ENCODE assay signal across 15 mouse cellular contexts in the genomic region with DNA sequence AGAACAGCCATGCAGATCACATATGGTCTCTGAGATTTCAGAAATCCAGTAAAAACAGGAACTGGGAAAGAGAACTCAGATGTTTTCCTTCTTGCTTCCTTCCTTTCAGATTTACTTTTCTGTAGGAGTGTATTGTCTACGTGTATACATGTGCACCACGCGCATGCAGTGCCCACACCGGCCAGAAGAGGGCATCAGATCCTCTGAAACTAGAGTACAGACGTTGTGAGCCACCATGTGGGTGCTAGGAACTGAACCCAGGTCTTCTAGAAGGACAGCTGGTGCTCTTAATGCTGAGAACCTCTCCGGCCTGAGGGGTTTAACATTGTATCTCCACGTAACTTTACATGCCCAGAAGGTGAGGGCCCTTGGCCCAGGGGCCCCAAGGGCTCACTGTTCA. TPM values are rescaled to one million over a fixed set of nuclear protein-coding genes. Genes with fewer than 3 reads are reported as not detected.
DNase-seq lines count a peak whose midpoint lies in the region; ATAC-seq and TF ChIP-seq lines count a peak whose summit lies in the region.
"Had no signal": no experiment of that assay in that cellular context is flagged by ENCODE, and none has a peak within 500 bp of the region (broad histone marks: within the 10 kb centered on the region; RNA-seq: fewer than 3 reads in every experiment).

No protein-coding gene starts in this region.

- H3K9me3 ChIP-seq in kidney, postnatal 0 days (replicated peaks; ENCODE audit: low read length) = peaks cover 9% of the 10 kb centered on the region
- peaks cover 7% of the 10 kb centered on the region for H3K9me3 ChIP-seq in E14TG2a.4 (ENCODE audit: low read length)

- WGBS in kidney, postnatal 0 days = 94% methylated on average over 7 of the region's 7 CpGs

- no peaks in the 10 kb centered on the region for H3K4me1 ChIP-seq in kidney, postnatal 0 days (replicated peaks; ENCODE audit: insufficient read depth, low read length)
- H3K4me1 ChIP-seq in E14TG2a.4 (replicated peaks; ENCODE audit: low read depth, low read length) = peaks cover 21% of the 10 kb centered on the region

- no peak overlapping the region for H3K4me2 ChIP-seq in kidney, postnatal 0 days (ENCODE audit: low read length)
- H3K4me2 ChIP-seq: heart, embryonic 13.5 days; limb, embryonic 13.5 days had no signal

- no peak overlapping the region for H3K9ac ChIP-seq in kidney, postnatal 0 days (ENCODE audit: low read depth, low read length)
- H3K9ac ChIP-seq: heart, embryonic 13.5 days; limb, embryonic 13.5 days had no signal

- peaks cover 45% of the 10 kb centered on the region for H3K36me3 ChIP-seq in kidney, postnatal 0 days (ENCODE audit: insufficient read depth, low read length)
- peaks cover 79% of the 10 kb centered on the region for H3K36me3 ChIP-seq in E14TG2a.4 (ENCODE audit: insufficient read depth, low read length)

- H3K4me3 ChIP-seq in kidney, postnatal 0 days (replicated peaks; ENCODE audit: low read depth, low read length) = no peak overlapping the region
- H3K4me3 ChIP-seq in E14TG2a.4 (replicated peaks; ENCODE audit: low read length) = no peak overlapping the region
- H3K4me3 ChIP-seq: erythroblast, embryonic 14.5 days; heart, embryonic 13.5 days; limb, embryonic 13.5 days; megakaryocyte, embryonic 14.5 days had no signal

- no peak overlapping the region for H3K27ac ChIP-seq in kidney, postnatal 0 days
- H3K27ac ChIP-seq: heart, embryonic 13.5 days; limb, embryonic 13.5 days had no signal

- no peak for DNase-seq in kidney, postnatal 0 days (ENCODE audit: low spot score)
- DNase-seq in kidney, postnatal 14 days = no peak
- DNase-seq in B cell, adult 2 months = peak; percentile 55 to 57
- DNase-seq in urinary bladder, adult 18-20 months (ENCODE audit: low spot score in 2 of 2) = no peak
- no peak for DNase-seq in thymus, adult 18-20 months
- DNase-seq: adrenal gland, postnatal 36 days; retina, postnatal 1 day had no signal

- H3K27me3 ChIP-seq in kidney, postnatal 0 days (ENCODE audit: insufficient read depth, low read length) = no peaks in the 10 kb centered on the region
- no peaks in the 10 kb centered on the region for H3K27me3 ChIP-seq in E14TG2a.4 (ENCODE audit: insufficient read depth, low read length)
- H3K27me3 ChIP-seq: heart, embryonic 13.5 days; limb, embryonic 13.5 days; megakaryocyte, embryonic 14.5 days had no signal

- TF ChIP-seq CTCF in kidney, postnatal 0 days (IDR thresholded peaks at IDR 0.05; ENCODE audit: low read depth) = peak; percentile 41
- TF ChIP-seq CTCF in E14TG2a.4 (conservative IDR thresholded peaks at IDR 0.05; ENCODE audit: low read length) = peak; percentile 43

- ATAC-seq in kidney, postnatal 0 days (replicated peaks; ENCODE audit: low FRiP score, low read depth) = no peak
- 0 out of 2 replicates have a peak, but pooled peaks have one; percentile 34 for ATAC-seq in erythroid progenitor cell, adult 5-6 weeks (replicated peaks; ENCODE audit: low FRiP score, poor library complexity, severe bottlenecking)
- ATAC-seq in erythroblast, adult 5-6 weeks (replicated peaks; ENCODE audit: low FRiP score, poor library complexity, severe bottlenecking) = no peak

RNA-seq across cellular contexts. Expression of gene Cnih1, which starts 9.0 kb away (rescaled TPM):
- 170 and 187 TPM in 2 replicates for polyA plus RNA-seq in kidney, postnatal 0 days (2015; fragmentation: Nextera tagmentation; extraction: Ambion mirVana)
- 64.9 and 83.0 TPM in 2 replicates for total RNA-seq in erythroid progenitor cell, adult 5-6 weeks (2015; ENCODE audit: low replicate concordance)
- 31.4 and 51.3 TPM in 2 replicates for total RNA-seq in erythroid progenitor cell, adult 5-6 weeks (2017; ENCODE audit: low replicate concordance)
- 30.1 and 32.5 TPM in 2 replicates for total RNA-seq in erythroblast, adult 5-6 weeks (2015; ENCODE audit: low replicate concordance)
- total RNA-seq in erythroblast, adult 5-6 weeks (2017; ENCODE audit: low replicate concordance) = 9.3 and 26.3 TPM in 2 replicates

RNA-seq across cellular contexts. Expression of gene Cdkn3, which starts 18.9 kb away (rescaled TPM):
- 38.0 and 44.0 TPM in 2 replicates for polyA plus RNA-seq in kidney, postnatal 0 days (2015; fragmentation: Nextera tagmentation; extraction: Ambion mirVana)
- 166 and 177 TPM in 2 replicates for total RNA-seq in erythroid progenitor cell, adult 5-6 weeks (2015; ENCODE audit: low replicate concordance)
- total RNA-seq in erythroid progenitor cell, adult 5-6 weeks (2017; ENCODE audit: low replicate concordance) = 251 and 256 TPM in 2 replicates
- 42.4 and 47.5 TPM in 2 replicates for total RNA-seq in erythroblast, adult 5-6 weeks (2015; ENCODE audit: low replicate concordance)
- 45.1 and 57.7 TPM in 2 replicates for total RNA-seq in erythroblast, adult 5-6 weeks (2017; ENCODE audit: low replicate concordance)
- total RNA-seq: layer of hippocampus, adult 18-20 months had no signal

RNA-seq across cellular contexts. Expression of gene Gmfb, which starts 42.8 kb away (rescaled TPM):
- polyA plus RNA-seq in kidney, postnatal 0 days (2015; fragmentation: Nextera tagmentation; extraction: Ambion mirVana) = 58.3 and 70.3 TPM in 2 replicates
- total RNA-seq in erythroid progenitor cell, adult 5-6 weeks (2015; ENCODE audit: low replicate concordance) = 19.3 and 24.5 TPM in 2 replicates
- 19.0 and 31.4 TPM in 2 replicates for total RNA-seq in erythroid progenitor cell, adult 5-6 weeks (2017; ENCODE audit: low replicate concordance)
- total RNA-seq in erythroblast, adult 5-6 weeks (2015; ENCODE audit: low replicate concordance) = 20.4 and 31.3 TPM in 2 replicates
- 23.1 and 25.0 TPM in 2 replicates for total RNA-seq in erythroblast, adult 5-6 weeks (2017; ENCODE audit: low replicate concordance)

RNA-seq across cellular contexts. Expression of gene Cgrrf1, which starts 52.7 kb away (rescaled TPM):
- 41.9 and 44.0 TPM in 2 replicates for polyA plus RNA-seq in kidney, postnatal 0 days (2015; fragmentation: Nextera tagmentation; extraction: Ambion mirVana)
- 47.4 and 49.4 TPM in 2 replicates for total RNA-seq in erythroid progenitor cell, adult 5-6 weeks (2015; ENCODE audit: low replicate concordance)
- 51.3 and 56.2 TPM in 2 replicates for total RNA-seq in erythroid progenitor cell, adult 5-6 weeks (2017; ENCODE audit: low replicate concordance)
- 15.0 and 21.3 TPM in 2 replicates for total RNA-seq in erythroblast, adult 5-6 weeks (2015; ENCODE audit: low replicate concordance)
- total RNA-seq in erythroblast, adult 5-6 weeks (2017; ENCODE audit: low replicate concordance) = 11.1 and 13.0 TPM in 2 replicates

Comparison
In these comparisons a context has a peak if more than half of its experiments do, and no peak if none do; other contexts are left out.
1. DNase-seq: peak in B cell, adult 2 months (2 of 2); none in kidney, postnatal 0 days (single experiment), kidney, postnatal 14 days (single experiment), urinary bladder, adult 18-20 months (0 of 2) and thymus, adult 18-20 months (0 of 2).